Mouse (Mus musculus) embryonic stem cell, embryonic (primary cell): ENCODE data around the gene Hdac9.

Experiments
- CTCF ChIA-PET, 4 experiments: fragments of 300-600 bp in 2 of 4; fragments of 350-600 bp in 2 of 4; sonication (Branson Sonifier 250); formaldehyde crosslinking; loops; one replicate each; lab custom pipeline; 2022; ENCODE audit warnings: inconsistent platforms in 2 of 4; lab: Charles Lee
- POLR2A ChIA-PET, 4 experiments: fragments of 300-600 bp in 2 of 4; fragments of 350-600 bp in 2 of 4; sonication (Branson Sonifier 250); formaldehyde crosslinking; loops; one replicate each; lab custom pipeline; 2022; ENCODE audit warnings: antibody characterized with exemption in 4 of 4, inconsistent platforms in 1 of 4; lab: Charles Lee

Hdac9 gene

GRCm38 (mm10) chr12:34334455-34335084 lies 582.3 kb downstream of the Hdac9 start:
- CTCF ChIA-PET: no interaction called here
- POLR2A ChIA-PET: no interaction called here

GRCm38 (mm10) chr12:34332884-34333283 lies 584.0 kb downstream of the Hdac9 start:
- POLR2A ChIA-PET: no interaction called here
- CTCF ChIA-PET: no interaction called here

GRCm38 (mm10) chr12:34327111-34327510 lies 589.8 kb downstream of the Hdac9 start:
- CTCF ChIA-PET: no interaction called here
- POLR2A ChIA-PET: no interaction called here

GRCm38 (mm10) chr12:34312113-34312719 lies 604.7 kb downstream of the Hdac9 start:
- CTCF ChIA-PET: no interaction called here
- POLR2A ChIA-PET: no interaction called here

- POLR2A ChIA-PET: interaction anchor here in 1 of 4 experiments (0.7 kb wide), 1 partner anchor 519 kb away, joined by 5 read pairs; no protein-coding TSS in a partner anchor
- CTCF ChIA-PET: interaction anchor here in 2 of 4 experiments (0.6 to 0.7 kb wide), 2 partner anchors 147 to 148 kb away, joined by 3 to 5 read pairs; no protein-coding TSS in a partner anchor
Observed at GRCm38 (mm10) chr12:34305453-34305852, 611.4 kb downstream of the Hdac9 start.

GRCm38 (mm10) chr12:34292346-34292745 lies 624.5 kb downstream of the Hdac9 start:
- ChIA-PET POLR2A (no interaction called here), CTCF (no interaction called here)

- POLR2A ChIA-PET: interaction anchor here in 1 of 4 experiments (0.7 kb wide), 1 partner anchor 10 kb away, joined by 3 read pairs; no protein-coding TSS in a partner anchor
Observed at GRCm38 (mm10) chr12:34287218-34287617, 629.7 kb downstream of the Hdac9 start.

GRCm38 (mm10) chr12:34284888-34285287 lies 632.0 kb downstream of the Hdac9 start:
- ChIA-PET CTCF (no interaction called here), POLR2A (interaction anchor here in 1 of 4 experiments (0.8 kb wide), 1 partner anchor 18 kb away, joined by 3 read pairs; no protein-coding TSS in a partner anchor)

More at GRCm38 (mm10) chr12:34287218-34287617, 629.7 kb downstream of the Hdac9 start:
- CTCF ChIA-PET: no interaction called here

- ChIA-PET POLR2A (no interaction called here), CTCF (no interaction called here)
Observed at GRCm38 (mm10) chr12:34284396-34284795, 632.5 kb downstream of the Hdac9 start.

GRCm38 (mm10) chr12:34278822-34279221 lies 638.1 kb downstream of the Hdac9 start:
- CTCF ChIA-PET: no interaction called here
- POLR2A ChIA-PET: no interaction called here

- ChIA-PET POLR2A (no interaction called here), CTCF (no interaction called here)
Observed at GRCm38 (mm10) chr12:34273816-34274215, 643.1 kb downstream of the Hdac9 start.

- CTCF ChIA-PET: interaction anchor here in 1 of 4 experiments (0.6 kb wide), 2 partner anchors 256 to 554 kb away, joined by 3 read pairs; no protein-coding TSS in a partner anchor
- POLR2A ChIA-PET: interaction anchor here in 2 of 4 experiments (0.6 to 0.7 kb wide), 2 partner anchors 21 to 248 kb away, joined by 3 to 5 read pairs; no protein-coding TSS in a partner anchor
Observed at GRCm38 (mm10) chr12:34270096-34270495, 646.8 kb downstream of the Hdac9 start.

- ChIA-PET POLR2A (interaction anchor here in 1 of 4 experiments (0.8 kb wide), 1 partner anchor 115 kb away, joined by 3 read pairs; no protein-coding TSS in a partner anchor), CTCF (interaction anchor here in 1 of 4 experiments (0.6 kb wide), 2 partner anchors 12 to 257 kb away, joined by 3 to 5 read pairs; no protein-coding TSS in a partner anchor)
Observed at GRCm38 (mm10) chr12:34269472-34270040, 647.3 kb downstream of the Hdac9 start.

- ChIA-PET CTCF (no interaction called here), POLR2A (interaction anchor here in 1 of 4 experiments (0.7 kb wide), 1 partner anchor 886 kb away, joined by 5 read pairs; no protein-coding TSS in a partner anchor)
Observed at GRCm38 (mm10) chr12:34259651-34260050, 657.2 kb downstream of the Hdac9 start.

GRCm38 (mm10) chr12:34249160-34249559 lies 667.7 kb downstream of the Hdac9 start:
- ChIA-PET POLR2A (interaction anchor here in 1 of 4 experiments (0.5 kb wide), 1 partner anchor 8 kb away, joined by 3 read pairs; no protein-coding TSS in a partner anchor), CTCF (no interaction called here)

GRCm38 (mm10) chr12:34248193-34249121 lies 668.4 kb downstream of the Hdac9 start:
- ChIA-PET POLR2A (interaction anchor here in 1 of 4 experiments (0.5 to 0.7 kb wide), 4 partner anchors 9 to 406 kb away, joined by 3 to 4 read pairs (median 3); no protein-coding TSS in a partner anchor), CTCF (interaction anchor here in 1 of 4 experiments (0.6 kb wide), 1 partner anchor 243 kb away, joined by 3 read pairs; no protein-coding TSS in a partner anchor)

GRCm38 (mm10) chr12:34238796-34239195 lies 678.1 kb downstream of the Hdac9 start:
- CTCF ChIA-PET: no interaction called here
- POLR2A ChIA-PET: no interaction called here

- POLR2A ChIA-PET: no interaction called here
- CTCF ChIA-PET: no interaction called here
Observed at GRCm38 (mm10) chr12:34231621-34232150, 685.2 kb downstream of the Hdac9 start.
